Mouse (Mus musculus) thymus, postnatal 25 days (tissue): ENCODE measurements around the gene Mrtfb.
A peak's percentile ranks its signal among the peaks of the same experiment; 100 is the strongest.
"Not testable (repeated sequence)": the region's sequence is repeated elsewhere in the genome, so short reads cannot be mapped to it uniquely, and the experiment has no call there.

Experiments
- DNase-seq: peaks from one replicate; pipeline ENCODE4 v3.0.0; 2022

The Mrtfb gene

DNA sequence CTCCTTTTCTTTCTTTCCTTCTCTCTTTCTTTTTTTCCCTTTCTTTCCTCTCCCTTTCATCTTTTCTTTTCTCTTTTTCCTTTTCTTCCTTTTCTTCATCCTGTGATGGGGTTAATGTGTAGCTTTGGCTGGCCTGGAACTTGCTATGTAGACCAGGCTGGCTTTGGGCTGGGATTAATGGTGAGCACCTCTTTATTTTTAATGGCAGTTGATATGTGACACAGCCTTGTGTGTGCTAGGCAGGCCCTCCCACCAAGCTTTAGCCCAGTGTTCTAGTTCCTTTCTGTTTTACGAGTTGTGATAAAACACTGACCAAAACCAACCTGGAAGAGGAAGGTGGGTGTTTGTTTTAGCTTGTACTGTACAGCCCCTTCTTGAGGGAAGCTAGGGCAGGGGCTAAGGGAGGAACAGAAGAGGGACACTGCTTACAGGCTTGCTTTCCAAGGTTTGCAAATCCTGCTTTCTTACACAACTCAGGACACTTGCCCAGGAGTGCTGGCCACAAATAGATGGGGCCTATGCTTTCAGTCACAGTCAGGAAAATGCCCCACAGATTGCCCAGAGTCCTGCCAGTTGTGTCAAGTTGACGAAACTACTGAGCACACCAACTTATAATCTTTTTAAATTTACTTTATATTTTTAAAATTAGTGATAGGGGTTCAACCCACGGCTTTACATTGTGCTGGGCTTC is 20.6 kb downstream of the Mrtfb start:
- DNase-seq = no peak

DNA sequence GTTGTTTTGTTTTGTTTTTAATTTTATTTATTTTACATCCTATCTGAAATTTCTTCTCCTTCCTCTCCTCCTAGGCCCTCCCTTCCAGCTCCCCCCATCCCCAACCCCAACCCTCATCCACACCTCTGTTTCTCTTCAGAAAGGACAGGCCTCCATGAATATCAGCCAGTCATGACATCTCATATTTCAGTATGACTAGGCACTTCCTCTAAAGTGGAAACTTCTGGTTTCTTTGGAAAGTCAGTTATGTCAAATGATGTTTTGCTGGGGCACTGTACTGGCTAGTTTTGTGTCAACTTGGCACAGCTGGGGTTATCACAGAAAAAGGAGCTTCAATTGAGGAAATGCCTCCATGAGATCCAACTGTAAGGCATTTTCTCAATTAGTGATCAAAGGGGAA is 30.1 kb downstream of the Mrtfb start:
- DNase-seq = not testable (repeated sequence)

DNA sequence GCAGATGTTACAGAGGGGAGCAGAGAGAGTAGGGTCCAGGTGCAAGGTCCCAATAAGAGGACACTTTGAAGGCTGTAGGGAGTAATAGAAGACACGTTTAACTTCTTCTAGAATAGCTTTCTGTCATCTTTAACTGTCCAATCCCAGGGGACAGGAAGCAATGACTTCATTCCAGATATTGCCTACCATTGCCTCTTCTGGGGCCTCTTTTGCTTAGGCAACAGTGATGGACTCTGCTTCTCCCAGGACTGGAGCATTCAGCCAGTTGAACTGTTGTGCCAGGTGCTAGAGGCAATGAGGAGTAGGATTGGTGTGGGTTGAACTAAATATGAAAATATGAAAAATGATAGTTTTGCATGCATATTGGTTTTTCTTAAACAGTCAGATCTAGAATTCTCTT is 41.6 kb downstream of the Mrtfb start:
- no peak for DNase-seq

DNA sequence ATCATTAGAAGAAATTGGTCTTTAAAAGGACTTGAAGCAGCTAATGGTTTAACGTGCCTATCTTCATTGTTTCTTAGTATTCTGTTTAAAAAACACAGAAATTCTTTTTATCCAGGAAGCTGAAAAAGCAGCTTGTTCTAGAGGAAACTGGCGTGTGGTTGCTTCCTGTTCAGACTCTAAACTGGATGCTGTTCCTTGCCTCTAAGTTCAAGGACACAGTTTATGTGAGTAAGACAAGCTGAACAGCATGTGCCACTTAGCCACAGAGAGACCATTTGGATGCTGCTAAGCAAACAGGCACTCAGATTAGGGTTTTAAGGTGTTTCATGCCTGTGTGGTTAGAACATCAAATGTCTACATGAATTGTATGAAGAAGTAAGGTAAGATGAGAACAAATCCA is 42.7 kb downstream of the Mrtfb start:
- DNase-seq = no peak

DNA sequence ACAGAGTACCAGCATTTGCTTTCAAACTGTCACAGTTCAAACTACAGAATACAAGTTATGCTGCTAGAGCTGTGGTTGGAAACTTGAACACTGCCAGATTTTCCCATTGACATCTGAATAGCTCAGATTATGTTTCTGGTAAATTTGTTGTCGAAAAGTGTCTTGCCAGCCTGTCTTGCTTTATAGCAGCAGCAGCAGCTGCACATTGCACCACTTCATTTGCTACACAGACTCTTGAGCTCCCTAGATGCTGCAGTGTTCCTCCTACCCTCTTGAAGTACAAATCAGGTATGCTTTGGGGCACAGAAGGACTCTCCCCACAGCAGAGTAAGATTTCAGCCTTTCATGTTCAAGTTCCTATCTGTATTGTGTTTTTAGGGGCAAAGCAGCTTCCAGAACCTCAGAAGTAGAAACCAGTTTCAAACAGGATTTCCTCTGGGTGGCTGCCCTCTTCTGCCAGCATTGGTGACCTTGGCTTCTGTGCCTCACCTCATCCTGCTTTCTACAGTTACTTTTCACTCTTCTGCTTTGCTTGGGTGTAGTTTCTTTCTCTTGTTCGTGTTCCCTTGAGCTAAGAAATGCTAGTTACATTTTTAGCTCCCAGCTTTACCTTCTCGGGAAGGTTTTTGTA is 49.9 kb downstream of the Mrtfb start:
- DNase-seq = peak; percentile 9

DNA sequence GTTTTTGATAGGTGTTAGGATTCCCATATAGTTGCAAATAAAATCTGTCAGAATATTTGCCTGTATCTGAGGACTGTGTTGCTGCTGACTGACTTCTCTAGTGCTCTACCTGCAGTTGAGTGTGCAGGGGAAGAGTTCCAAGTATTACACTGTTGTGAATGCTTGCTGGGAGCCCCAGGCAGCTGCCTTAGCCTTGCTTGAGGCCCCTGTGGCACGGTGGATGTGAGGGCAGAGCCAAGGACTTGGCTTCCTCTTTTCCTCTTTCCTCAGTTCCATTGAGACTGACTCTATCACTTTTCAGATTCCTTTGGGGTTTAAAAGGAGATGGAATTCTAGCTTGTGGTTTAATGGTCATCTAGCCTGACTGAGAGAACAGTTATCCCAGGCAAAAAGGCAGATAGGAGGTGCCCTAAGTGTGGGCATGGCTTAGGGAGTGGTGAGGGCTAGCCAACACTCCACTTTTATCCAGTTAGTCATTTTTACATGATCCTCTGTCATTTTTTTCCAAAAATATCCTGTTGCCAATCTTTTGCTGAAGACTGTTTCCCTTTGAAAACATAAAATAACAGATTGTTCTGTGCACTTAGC is 53.9 kb downstream of the Mrtfb start:
- DNase-seq = no peak

DNA sequence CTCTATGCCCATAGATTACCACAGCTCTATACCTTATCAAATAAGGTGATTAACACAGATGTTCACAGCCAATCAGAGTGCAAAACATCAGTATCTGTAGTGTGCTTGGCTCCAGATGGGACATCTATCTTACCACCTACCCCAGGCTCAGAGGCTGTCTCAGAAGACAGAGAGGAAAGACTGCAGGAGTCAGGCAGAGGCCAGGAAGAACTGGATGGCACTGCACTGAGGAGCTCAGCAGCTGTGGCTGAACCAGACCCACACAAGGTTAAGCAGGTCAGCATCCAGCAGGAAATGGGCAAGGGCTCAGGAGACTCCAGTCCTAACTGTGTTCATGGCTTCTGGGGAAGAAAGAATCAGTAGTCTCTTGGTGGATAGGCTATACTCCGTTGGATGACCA is 55.1 kb downstream of the Mrtfb start:
- no peak for DNase-seq

DNA sequence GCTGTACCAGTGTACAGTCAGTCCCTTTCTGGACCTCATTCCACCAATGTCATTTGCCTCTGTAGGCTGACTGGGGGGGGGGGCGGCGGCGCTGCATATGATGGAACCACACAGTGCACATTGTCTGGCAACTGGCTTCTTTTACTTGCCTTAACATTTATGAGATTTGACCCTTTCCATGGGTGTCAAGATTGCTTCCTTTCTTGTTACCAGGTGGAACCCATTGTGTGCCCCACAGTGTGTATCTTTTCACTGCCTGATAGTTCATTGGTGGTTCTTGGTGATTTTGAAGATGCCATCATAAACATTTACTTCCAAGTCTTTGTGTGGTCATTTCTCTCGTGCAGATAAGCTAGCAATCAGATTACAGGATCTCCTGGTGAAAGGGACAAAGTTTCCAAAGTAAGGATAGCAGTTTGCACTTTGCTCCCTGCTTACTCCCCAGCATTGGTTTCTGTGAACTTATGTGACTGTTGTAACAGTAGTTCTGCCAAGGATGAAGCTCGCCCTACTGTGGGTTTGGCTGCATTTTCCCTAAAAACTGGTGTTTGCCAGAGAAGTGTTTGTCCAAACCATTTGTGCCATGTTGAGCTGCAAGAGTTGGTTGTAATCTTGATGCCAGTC is 56.9 kb downstream of the Mrtfb start:
- DNase-seq = no peak

DNA sequence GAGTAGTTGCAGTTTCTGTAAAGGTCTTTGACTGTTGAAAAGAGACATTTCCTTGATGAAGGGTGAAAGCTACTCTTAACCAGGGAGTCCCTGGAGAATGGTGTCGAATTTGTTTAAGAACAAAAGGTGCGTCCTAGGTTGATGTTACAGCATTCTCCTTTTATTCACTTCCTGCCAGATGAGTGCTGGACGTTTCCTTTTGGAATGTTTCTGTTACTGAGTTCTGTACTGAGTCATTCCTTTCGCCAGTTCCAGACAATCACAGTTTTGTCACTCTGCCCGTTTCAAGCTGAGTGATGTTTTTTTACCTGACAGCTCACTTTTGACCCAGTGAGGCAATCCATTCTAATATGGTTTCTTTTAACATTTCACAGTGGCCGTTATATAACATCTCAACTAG is 67.5 kb downstream of the Mrtfb start:
- DNase-seq = no peak

DNA sequence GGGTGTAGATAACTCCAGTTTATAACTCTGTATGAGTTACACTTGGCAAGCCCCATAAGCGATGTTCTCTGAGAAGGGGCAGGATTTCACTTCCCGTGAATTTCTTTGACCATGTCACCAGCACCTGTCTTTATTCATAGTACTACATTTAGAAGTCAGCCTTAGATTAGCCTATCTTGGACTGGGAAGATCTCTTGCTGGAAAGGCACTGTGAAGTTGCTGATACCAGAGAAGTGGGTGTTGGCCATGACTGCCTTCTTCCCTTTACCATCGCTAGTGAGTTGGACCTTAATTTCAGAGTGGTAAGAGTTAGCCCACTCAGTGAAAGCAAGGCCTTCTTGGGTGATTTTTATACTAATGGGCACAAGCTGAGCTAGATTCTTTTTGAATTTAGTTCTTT is 70.3 kb downstream of the Mrtfb start:
- DNase-seq = no peak

DNA sequence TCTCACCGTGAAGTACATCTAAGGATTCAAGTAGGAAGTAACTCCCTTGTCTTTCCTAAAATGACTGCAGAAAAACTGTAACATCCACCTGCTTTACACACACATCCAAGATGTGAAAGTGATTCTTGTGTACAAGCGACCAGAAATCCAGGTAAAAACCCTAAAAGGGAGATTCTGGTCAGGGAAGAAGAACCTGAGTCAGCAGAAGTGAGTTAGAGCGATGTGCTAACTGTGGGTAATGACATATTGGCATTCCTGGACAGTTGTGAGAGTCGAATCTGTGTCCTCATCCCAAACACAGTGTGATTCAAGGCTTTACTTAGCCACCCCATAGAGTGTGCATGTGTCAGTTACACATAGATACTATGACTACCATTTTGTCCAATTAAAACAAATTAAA is 72.4 kb downstream of the Mrtfb start:
- DNase-seq = no peak

DNA sequence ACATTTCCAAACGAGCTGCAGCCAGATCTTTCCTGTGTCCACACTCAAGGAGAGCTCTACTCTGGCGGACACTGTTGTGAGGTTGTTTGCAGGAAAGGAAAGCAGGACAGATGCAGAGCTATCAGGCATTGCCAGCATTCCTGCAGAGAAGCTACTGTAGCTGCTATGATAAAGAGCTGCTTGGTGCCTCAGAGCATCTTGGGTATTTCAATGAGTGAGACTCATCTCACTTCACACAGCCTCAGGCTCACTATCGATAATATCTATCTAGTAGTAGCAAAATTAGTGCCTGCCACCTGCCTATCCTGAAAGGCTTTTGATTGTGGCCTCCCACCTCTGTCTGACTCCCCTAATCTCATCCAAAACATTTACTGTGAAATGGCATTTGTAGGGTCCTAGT is 73.4 kb downstream of the Mrtfb start:
- DNase-seq = no peak

DNA sequence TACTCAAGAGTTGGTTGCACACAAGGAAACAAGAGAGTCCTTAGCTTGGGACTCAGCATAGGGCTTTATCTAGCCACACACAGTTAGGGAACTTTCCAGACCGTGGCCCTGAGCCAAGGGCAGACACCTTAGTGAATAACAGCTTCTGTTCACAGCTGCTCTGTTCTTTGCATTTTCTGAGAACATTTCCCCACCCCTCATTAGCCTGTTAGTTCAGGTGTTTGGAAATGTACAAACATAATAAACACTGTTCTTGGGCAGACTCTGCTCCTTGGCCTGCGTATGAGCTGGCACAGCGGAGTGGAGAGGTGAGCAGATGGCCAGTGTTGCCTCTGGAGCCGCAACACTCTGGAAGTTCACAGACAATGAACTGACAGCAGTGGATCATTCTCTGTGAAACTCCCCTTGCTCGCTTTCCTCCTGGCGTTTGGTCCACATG is 74.0 kb downstream of the Mrtfb start:
- no peak for DNase-seq

DNA sequence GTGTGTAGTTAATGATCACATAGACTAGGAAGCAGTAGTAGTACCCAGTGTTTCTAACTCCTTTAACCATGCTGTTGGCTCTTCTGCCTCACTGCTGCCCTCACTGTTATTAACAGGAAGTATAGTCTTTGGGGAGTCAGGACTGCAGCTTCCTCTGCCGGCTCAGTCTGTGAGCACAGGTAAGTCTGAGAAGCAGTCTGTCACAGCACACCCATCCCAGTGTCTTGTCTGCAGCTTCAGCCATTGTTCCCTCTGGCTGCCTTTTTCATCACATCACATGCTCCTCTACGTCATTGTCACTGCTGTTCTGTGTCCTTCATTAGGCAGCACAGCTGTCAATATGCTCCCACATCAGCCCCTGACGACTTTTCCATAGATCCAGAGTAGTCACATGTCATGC is 75.6 kb downstream of the Mrtfb start:
- DNase-seq = no peak

DNA sequence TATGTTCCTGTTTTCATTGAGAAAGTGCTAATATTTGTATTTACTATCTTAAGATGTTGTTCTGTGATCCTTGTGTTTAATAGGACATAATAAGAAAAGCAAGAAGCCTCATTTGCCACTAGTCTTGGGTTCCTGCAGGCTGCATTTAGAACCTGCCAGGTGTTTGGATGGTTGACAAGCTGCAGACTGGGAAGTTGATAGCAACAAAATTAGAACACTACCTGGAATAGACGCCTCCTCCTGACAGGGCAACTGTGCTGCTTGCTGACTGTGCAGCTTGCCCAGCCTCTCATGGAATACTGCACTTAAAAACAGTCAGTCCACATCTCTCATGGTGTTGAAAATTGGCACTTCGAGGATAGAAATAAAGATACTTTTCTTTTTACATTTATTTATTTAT is 76.3 kb downstream of the Mrtfb start:
- no peak for DNase-seq

DNA sequence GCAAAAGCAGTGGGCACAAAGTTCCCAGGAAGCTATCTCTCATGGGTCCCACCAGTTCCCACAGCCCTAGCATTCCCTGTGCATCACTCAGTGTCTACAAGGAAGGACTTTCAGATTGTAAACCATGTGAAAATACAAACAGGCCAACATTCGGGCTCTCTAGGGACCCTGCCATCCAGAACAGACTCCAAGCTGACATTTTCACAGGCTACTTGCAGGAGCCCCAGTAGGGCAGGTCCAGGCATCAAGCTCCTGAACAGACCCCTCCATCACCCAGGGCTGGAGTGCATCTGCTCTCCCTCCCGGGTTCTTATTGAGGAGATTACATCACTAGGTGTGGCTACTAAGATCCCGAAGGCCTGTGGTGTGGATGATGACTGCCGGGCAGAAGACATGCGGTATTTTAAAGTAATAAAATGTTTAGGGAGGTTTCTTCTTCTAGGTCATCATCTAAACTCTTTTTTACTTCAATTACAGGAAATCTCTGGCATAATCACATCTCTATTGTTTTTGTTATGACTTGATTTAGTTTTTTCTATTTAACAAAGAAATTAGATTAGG is 77.6 kb downstream of the Mrtfb start:
- DNase-seq = no peak

DNA sequence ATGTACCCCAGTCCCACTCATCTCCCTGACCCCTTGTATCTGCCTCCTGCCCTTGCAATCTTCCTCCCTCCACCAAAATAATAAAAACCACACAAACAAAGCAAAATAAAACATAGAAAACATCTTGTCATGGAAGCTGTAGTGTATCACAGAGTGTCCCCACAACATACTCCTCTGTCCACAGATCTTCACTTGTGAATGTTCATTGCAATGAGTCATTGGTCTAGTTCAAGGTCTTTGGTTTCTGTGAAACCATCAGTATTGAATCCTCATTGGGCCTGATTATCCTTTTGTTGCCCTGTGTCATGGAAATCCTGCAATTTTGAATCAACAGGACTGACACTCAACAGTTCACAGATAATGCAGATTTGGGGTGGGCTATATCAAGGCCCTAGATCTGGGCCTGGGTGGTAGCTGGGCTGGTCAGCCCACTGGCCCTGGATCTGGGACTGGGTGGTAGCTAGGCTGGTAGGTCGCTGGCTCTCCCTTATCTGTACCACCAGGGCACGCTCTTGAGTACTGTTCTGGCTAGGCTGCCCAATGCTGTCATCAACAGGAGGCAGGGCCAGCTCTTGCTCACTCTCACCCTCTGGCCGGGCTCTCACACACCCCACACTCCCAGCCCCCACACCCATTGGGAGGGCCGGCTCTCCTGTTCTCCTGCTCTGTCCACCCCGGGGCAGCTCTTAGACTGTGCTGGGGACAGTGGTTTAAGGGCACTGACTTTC is 80.4 kb downstream of the Mrtfb start:
- DNase-seq = no peak

DNA sequence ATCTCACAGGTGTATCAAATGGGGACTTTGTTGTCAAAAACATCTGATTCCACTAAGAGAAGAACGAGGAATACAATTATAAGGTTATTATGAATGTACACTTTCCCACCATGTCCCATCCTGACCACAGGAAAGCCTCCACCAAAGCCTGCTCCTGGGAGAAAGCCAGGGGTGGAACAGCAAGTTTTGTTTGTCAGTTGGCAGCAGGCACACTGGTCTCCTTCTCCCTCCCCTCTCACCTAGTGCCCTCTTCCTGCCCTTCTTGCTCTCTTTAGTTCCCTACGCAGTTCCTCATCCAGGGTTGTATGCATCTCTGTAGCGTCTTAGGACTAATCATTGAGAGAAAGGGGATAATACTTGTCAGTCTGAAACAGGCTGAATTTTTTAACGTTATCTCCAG is 81.8 kb downstream of the Mrtfb start:
- DNase-seq = no peak

DNA sequence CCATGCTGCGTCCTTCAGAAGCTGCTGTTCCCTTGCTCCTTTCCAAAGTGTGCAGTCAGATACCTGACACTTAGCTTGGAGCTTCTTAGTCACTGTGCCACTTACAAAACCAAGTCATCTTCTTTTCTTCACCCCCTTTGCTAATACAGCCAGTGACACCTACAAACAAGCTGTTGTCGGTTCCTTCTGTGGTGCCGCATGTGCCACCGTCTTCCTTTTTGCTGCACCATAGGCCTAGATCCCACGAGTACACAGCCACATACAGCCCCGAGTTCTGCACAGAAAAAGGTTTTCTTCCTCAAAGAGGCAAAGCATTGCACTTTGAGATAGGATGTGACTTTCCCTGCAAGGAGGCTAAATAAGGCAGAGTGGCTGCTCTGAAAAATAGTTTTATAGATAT is 83.2 kb downstream of the Mrtfb start:
- no peak for DNase-seq

DNA sequence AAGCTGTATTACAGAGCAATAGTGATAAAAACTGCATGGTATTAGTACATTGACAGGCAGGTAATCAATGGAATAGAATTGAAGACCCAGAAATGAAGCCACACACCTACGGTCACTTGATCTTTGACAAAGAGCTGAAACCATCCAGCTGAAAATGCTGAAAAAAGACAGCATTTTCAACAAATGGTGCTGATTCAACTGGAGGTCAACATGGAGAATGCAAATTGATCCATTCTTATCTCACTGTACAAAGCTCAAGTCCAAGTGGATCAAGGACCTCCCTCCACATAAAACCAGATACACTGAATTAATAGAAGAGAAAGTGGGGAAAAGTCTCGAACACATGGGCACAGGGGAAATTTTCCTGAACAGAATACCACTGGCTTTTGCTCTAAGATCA is 89.5 kb downstream of the Mrtfb start:
- not testable (repeated sequence) for DNase-seq

DNA sequence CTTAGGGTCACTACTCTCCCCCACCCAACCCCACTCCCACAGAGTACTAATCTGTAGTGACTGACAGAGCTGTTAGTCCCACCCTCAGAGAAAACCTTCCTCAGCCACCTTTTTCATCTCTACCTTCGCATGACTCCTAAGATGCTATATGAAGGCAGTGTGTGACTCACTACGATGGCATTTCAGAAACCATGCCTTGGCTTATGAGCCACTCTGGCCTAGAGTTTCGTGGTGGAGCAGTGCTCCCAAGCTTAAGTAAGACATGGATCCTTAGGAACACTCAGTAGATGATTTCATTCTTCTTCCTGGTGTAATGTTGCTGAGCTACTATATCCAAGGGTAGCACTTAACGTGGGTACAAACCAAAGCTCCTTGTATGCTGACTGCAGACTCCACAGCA is 94.4 kb downstream of the Mrtfb start:
- DNase-seq = no peak

DNA sequence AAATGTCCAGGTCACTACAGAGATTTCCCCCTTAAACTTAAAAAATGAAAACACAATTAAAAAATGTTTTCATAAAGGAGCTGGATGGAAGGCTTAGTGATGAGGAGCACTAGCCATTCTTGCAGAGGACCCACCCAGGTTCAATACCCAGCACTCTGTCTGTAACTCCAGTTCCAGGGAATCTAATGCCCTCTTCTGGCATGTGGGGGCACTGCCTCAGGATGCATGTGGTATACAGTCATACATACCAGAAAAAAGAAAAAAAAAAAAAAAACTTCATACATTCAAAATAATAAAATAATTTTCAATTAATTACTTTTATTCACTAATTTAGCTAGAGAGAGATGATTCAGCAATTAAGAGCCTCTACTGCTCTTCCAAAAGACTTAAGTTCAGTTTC is 95.0 kb downstream of the Mrtfb start:
- peak; percentile 36 for DNase-seq

DNA sequence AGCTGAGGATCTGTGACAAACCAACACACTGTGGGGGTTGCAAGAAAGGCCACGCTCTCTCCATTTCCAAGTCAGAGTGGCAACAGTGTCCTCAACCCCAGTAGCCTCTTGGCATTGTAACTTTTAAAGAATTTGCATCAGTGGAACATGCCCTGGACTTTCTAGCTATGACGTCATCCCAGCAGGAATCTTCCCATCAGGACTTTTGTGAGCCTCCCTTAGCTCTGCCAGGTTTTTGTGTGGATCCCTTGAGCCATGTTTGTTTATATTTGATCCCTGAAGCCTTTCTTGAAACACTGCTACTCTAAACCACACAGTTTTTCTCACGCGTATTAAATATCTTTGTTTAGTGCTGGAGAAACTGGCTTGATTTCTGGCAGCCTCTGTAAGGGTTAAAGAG is 97.6 kb downstream of the Mrtfb start:
- no peak for DNase-seq
